Mouse (Mus musculus) thymus, adult 2 months (tissue): ENCODE results near the gene Sipa1l2.

Experiments used
- CTCF ChIP-seq: fragments of 200-500 bp; IDR thresholded peaks from 2 replicates; pipeline ENCODE4 v1.5.1; 2012; ENCODE audit warnings: mild to moderate bottlenecking, control low read depth, low read length, moderate library complexity, borderline replicate concordance; ENCODE audit not compliant: control insufficient read depth, poor library complexity, insufficient read depth; ENCODE audit errors: extremely low read depth
- POLR2A ChIP-seq: fragments of 200-500 bp; IDR thresholded peaks from 2 replicates; pipeline ENCODE4 v1.6.1; 2012; ENCODE audit warnings: mild to moderate bottlenecking, low read length, control low read depth, moderate library complexity; ENCODE audit not compliant: control insufficient read depth, poor library complexity, insufficient read depth; ENCODE audit errors: extremely low read depth

GRCm38 (mm10) chr8:125509776-125510175, 59.8 kb downstream of the Sipa1l2 start:
- TF ChIP-seq POLR2A: no peak
- no peak for TF ChIP-seq CTCF
